Mouse (Mus musculus) heart, embryonic 15.5 days (tissue): ENCODE measurements around the gene Sfn. TPM values are rescaled to one million over a fixed set of nuclear protein-coding genes. Genes with fewer than 3 reads are reported as not detected.

ENCODE experiments used
- ATAC-seq: fragments of 200-750 bp; cut with Nextera tagmentation; replicated peaks from 2 replicates; pipeline ENCODE4 v1.8.0; 2017; ENCODE audit warnings: low read depth, moderate TSS enrichment; ENCODE audit not compliant: insufficient number of reproducible peaks, insufficient read depth, low FRiP score
- H3K27ac ChIP-seq: fragments of 300-500 bp; sonication (generic); 2 replicates; pipeline ENCODE4 v1.5.1; 2015; ENCODE audit warnings: mild to moderate bottlenecking, inconsistent platforms
- H3K27me3 ChIP-seq: fragments of 300-500 bp; sonication (generic); 2 replicates; pipeline ENCODE4 v1.6.1; 2015; ENCODE audit warnings: inconsistent platforms
- H3K36me3 ChIP-seq: fragments of 300-500 bp; sonication (generic); 2 replicates; pipeline ENCODE4 v1.6.1; 2015; ENCODE audit warnings: mild to moderate bottlenecking, inconsistent platforms
- H3K4me1 ChIP-seq: fragments of 300-500 bp; sonication (generic); replicated peaks from 2 replicates; pipeline ENCODE4 v1.6.1; 2015; ENCODE audit warnings: inconsistent platforms
- H3K4me2 ChIP-seq: fragments of 300-500 bp; sonication (generic); 2 replicates; pipeline ENCODE4 v1.6.1; 2015; ENCODE audit warnings: inconsistent platforms, mild to moderate bottlenecking, moderate library complexity
- H3K4me3 ChIP-seq: fragments of 300-500 bp; sonication (generic); 2 replicates; pipeline ENCODE4 v1.5.1; 2015; ENCODE audit warnings: mild to moderate bottlenecking, inconsistent platforms
- H3K9ac ChIP-seq: fragments of 300-500 bp; sonication (generic); 2 replicates; pipeline ENCODE4 v1.6.1; 2015; ENCODE audit warnings: mild to moderate bottlenecking, inconsistent platforms
- H3K9me3 ChIP-seq: fragments of 300-500 bp; sonication (generic); replicated peaks from 2 replicates; pipeline ENCODE4 v1.6.1; 2016; ENCODE audit warnings: inconsistent platforms
- WGBS: fragments of 180-500 bp; shearing (Covaris S2); methylation state at CpG from one replicate; pipeline ENCODE4 v1.1.7; 2015; ENCODE audit warnings: mixed read lengths; 5-methylcytosine and 5-hydroxymethylcytosine counted together
- polyA plus RNA-seq: library from polyadenylated mRNA; unstranded; fragments of >200 nt; fragmentation: Nextera tagmentation; extraction: Ambion mirVana; gene quantifications from 2 replicates; pipeline ENCODE4 v1.2.1, GENCODE M21; 2015

The Sfn gene
- polyA plus RNA-seq, 1 experiment from 2014 or later = 3.0 TPM

DNA sequence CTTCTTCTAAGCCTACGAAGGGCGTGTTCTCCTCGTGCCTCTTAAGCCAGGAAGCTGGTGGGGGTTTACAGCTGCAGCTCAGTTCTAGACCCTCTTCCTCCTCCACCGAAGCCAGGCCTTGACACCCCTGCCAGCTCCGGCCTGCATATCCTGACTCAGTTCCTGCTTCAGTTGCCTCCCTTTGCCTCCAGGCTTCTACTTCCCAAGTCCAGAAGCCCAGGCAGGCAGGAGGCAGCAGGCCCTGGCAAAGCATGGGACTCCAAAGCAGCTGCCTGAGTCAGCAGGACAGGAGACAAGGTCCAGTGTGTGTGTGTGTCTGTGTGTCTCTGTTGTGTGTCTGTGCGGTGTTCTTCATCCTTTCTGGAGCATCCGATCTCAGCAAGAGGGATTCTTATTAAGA lies 2.2 kb upstream of the Sfn start:
- H3K4me3 ChIP-seq = no peak overlapping the region
- ATAC-seq = no peak
- peaks cover 24% of the 10 kb centered on the region; the same call in 1 of the 2 replicates for H3K36me3 ChIP-seq
- no peak overlapping the region for H3K9ac ChIP-seq
- no peak overlapping the region for H3K27ac ChIP-seq
- no peaks in the 10 kb centered on the region for H3K9me3 ChIP-seq
- peaks cover 33% of the 10 kb centered on the region for H3K27me3 ChIP-seq
- 78% methylated on average over 7 of the region's 7 CpGs for WGBS
- H3K4me2 ChIP-seq = no peak overlapping the region
- peaks cover 17% of the 10 kb centered on the region for H3K4me1 ChIP-seq

DNA sequence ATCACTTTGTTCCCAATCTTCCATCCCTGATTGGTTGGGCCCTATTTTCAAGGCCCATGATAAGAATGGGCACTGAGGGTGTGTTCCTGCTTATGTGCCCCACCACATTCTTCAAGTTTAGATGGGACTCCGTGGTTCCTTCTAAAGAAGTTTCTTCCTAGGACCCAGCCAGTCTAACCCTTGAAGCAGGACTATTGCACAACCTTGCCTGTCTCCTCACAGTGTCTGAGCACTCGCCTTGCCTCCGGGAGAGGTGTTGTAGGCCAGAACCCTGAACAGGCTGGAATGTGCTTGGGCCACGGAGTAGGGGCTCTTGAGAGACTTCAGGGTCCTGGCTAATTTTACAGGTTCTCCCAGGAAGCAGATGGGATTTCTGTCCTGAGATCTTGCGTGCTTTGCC lies 1.1 kb upstream of the Sfn start:
- no peak overlapping the region for H3K4me2 ChIP-seq
- peaks cover 39% of the 10 kb centered on the region for H3K27me3 ChIP-seq
- H3K27ac ChIP-seq = no peak overlapping the region
- 83% methylated on average over 5 of the region's 5 CpGs for WGBS
- H3K36me3 ChIP-seq = peaks cover 17% of the 10 kb centered on the region; the same call in 1 of the 2 replicates
- H3K4me1 ChIP-seq = peaks cover 19% of the 10 kb centered on the region
- H3K9ac ChIP-seq = no peak overlapping the region
- H3K4me3 ChIP-seq = no peak overlapping the region
- ATAC-seq = no peak
- no peaks in the 10 kb centered on the region for H3K9me3 ChIP-seq

DNA sequence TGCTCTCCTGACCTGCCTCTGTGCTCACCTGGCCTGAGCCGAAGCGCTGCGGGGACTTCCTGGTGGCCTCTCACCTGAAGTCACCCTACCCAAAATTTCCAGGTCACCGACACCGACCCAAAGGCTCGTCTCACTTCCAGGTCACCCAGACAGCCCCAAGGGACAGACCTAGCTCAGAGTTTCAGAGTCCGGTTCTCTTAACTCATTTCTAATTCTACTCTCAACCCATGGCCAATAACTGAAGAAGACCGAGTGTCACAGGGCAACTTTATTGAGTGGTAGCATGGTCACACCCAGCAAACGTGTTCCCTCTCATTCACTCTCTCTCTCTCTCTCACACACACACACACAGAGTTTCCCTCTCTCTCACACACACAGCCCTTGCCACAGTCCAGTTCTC lies 1.7 kb downstream of the Sfn start:
- H3K27ac ChIP-seq = no peak overlapping the region
- H3K4me2 ChIP-seq = peak overlapping the region; percentile 91
- peaks cover 19% of the 10 kb centered on the region for H3K4me1 ChIP-seq
- peak overlapping the region; percentile 68 for H3K9ac ChIP-seq
- H3K9me3 ChIP-seq = no peaks in the 10 kb centered on the region
- H3K36me3 ChIP-seq = peaks cover 4% of the 10 kb centered on the region; the same call in 1 of the 2 replicates
- peaks cover 39% of the 10 kb centered on the region for H3K27me3 ChIP-seq
- no peak for ATAC-seq
- 13% methylated on average over 9 of the region's 9 CpGs for WGBS
- peak overlapping the region; percentile 69 for H3K4me3 ChIP-seq

- Histone ChIP-seq H3K9ac (peak overlapping the region; percentile 68), H3K4me2 (peak overlapping the region; percentile 91), H3K27me3 (peaks cover 39% of the 10 kb centered on the region), H3K4me3 (peak overlapping the region; percentile 69), H3K36me3 (peaks cover 4% of the 10 kb centered on the region; the same call in 1 of the 2 replicates), H3K9me3 (no peaks in the 10 kb centered on the region), H3K4me1 (peaks cover 19% of the 10 kb centered on the region), H3K27ac (no peak overlapping the region)
- peak; percentile 95 for ATAC-seq
- under 1% methylated on average over 50 of the region's 50 CpGs for WGBS
Measured at GRCm38 (mm10) chr4:133599571-133600073, 2.3 kb downstream of the Sfn start.

DNA sequence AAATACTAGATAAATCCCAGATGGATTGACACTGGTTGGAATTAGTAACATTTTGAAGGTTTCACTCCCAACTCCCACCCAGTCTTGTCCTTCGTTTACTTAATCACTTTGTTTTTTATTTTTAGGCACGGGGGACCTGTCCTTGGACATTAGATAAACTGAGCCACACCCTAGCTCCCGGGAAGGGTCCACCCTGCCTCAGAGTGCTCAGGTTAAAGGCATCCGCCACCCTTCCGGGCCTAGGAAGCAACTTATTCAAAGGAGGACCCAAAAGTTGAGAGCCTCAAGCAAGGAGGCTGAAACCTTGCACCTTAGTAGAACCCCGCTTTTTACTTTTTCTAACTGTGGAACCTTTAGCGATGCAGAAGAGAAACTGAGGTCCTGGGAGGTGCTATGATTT lies 2.9 kb downstream of the Sfn start:
- H3K4me3 ChIP-seq = peak overlapping the region; percentile 69
- peak overlapping the region; percentile 68 for H3K9ac ChIP-seq
- no peaks in the 10 kb centered on the region for H3K9me3 ChIP-seq
- peak overlapping the region; percentile 91 for H3K4me2 ChIP-seq
- H3K27ac ChIP-seq = peak overlapping the region; percentile 57; the same call in 1 of the 2 replicates
- H3K27me3 ChIP-seq = peaks cover 39% of the 10 kb centered on the region
- peaks cover 2% of the 10 kb centered on the region; the same call in 1 of the 2 replicates for H3K36me3 ChIP-seq
- ATAC-seq = no peak
- WGBS = 17% methylated on average over 7 of the region's 7 CpGs
- peaks cover 19% of the 10 kb centered on the region for H3K4me1 ChIP-seq

GRCm38 (mm10) chr4:133598616-133599015 lies 3.4 kb downstream of the Sfn start:
- WGBS = 50% methylated on average over 4 of the region's 4 CpGs
- peak overlapping the region; percentile 91 for H3K4me2 ChIP-seq
- peaks cover 19% of the 10 kb centered on the region for H3K4me1 ChIP-seq
- no peak overlapping the region; the same call in 1 of the 2 replicates for H3K4me3 ChIP-seq
- H3K27ac ChIP-seq = no peak overlapping the region; the same call in 1 of the 2 replicates
- no peaks in the 10 kb centered on the region for H3K36me3 ChIP-seq
- no peak for ATAC-seq
- no peak overlapping the region for H3K9ac ChIP-seq
- no peaks in the 10 kb centered on the region for H3K9me3 ChIP-seq
- H3K27me3 ChIP-seq = peaks cover 39% of the 10 kb centered on the region

DNA sequence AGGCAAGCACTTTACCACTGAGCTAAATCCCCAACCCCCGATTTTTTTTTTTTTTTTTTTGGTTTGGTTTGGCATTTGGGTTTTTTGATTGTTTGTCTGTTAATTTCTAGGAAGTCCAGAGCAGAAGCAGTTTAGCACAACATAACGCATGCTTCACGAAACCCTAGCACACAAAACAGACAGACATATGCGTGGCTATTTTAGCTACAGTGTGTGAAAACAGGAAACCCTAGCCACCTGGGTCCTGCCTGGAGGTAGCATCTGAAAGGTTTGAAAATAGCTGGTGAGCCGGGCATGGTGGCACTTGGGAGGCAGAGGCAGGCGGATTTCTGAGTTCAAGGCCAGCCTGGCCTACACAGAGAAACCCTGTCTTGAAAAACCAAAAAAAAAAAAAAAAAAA lies 5.9 kb downstream of the Sfn start:
- no peak overlapping the region for H3K4me2 ChIP-seq
- H3K27ac ChIP-seq = no peak overlapping the region
- no peaks in the 10 kb centered on the region for H3K9me3 ChIP-seq
- ATAC-seq = no peak
- peaks cover 18% of the 10 kb centered on the region for H3K27me3 ChIP-seq
- no peak overlapping the region for H3K4me3 ChIP-seq
- peaks cover 14% of the 10 kb centered on the region for H3K4me1 ChIP-seq
- WGBS = 74% methylated on average over 6 of the region's 6 CpGs
- no peak overlapping the region for H3K9ac ChIP-seq
- peaks cover 8% of the 10 kb centered on the region for H3K36me3 ChIP-seq

- Histone ChIP-seq H3K27ac (no peak overlapping the region), H3K36me3 (peaks cover 13% of the 10 kb centered on the region)
Measured at GRCm38 (mm10) chr4:133595538-133595937, 6.4 kb downstream of the Sfn start.

GRCm38 (mm10) chr4:133592570-133592969 lies 9.4 kb downstream of the Sfn start:
- ATAC-seq = no peak
- H3K9ac ChIP-seq = no peak overlapping the region
- no peak overlapping the region for H3K4me2 ChIP-seq

More at GRCm38 (mm10) chr4:133595538-133595937, 6.4 kb downstream of the Sfn start:
- 49% methylated on average over 7 of the region's 7 CpGs for WGBS
- no peaks in the 10 kb centered on the region for H3K9me3 ChIP-seq
- H3K4me3 ChIP-seq = no peak overlapping the region
- H3K4me2 ChIP-seq = no peak overlapping the region
- peaks cover 14% of the 10 kb centered on the region for H3K4me1 ChIP-seq
- peaks cover 16% of the 10 kb centered on the region for H3K27me3 ChIP-seq
- H3K9ac ChIP-seq = no peak overlapping the region
- no peak for ATAC-seq

GRCm38 (mm10) chr4:133584059-133584951 lies 17.7 kb downstream of the Sfn start, which contains the start of gene Gpn2:
Gene Gpn2 (plus strand): TSS chr4:133584362.
- Histone ChIP-seq H3K36me3 (peaks cover 40% of the 10 kb centered on the region), H3K9ac (peak within 1 kb of the TSS; percentile 88), H3K4me2 (peak within 1 kb of the TSS; percentile 100), H3K4me1 (peaks cover 13% of the 10 kb centered on the region), H3K4me3 (peak within 1 kb of the TSS; percentile 82), H3K9me3 (no peaks in the 10 kb centered on the region), H3K27ac (peak within 1 kb of the TSS; percentile 83), H3K27me3 (no peaks in the 10 kb centered on the region)
- WGBS = 2% methylated on average over 65 of the region's 65 CpGs
- peak; percentile 82 for ATAC-seq

More at GRCm38 (mm10) chr4:133592570-133592969, 9.4 kb downstream of the Sfn start:
- Histone ChIP-seq H3K9me3 (no peaks in the 10 kb centered on the region), H3K4me3 (no peak overlapping the region), H3K27ac (no peak overlapping the region), H3K27me3 (no peaks in the 10 kb centered on the region), H3K4me1 (peaks cover 2% of the 10 kb centered on the region), H3K36me3 (peaks cover 40% of the 10 kb centered on the region)
- WGBS = 25% methylated on average over 7 of the region's 7 CpGs

- ATAC-seq = no peak
- 55% methylated on average over 6 of the region's 6 CpGs for WGBS
Measured at GRCm38 (mm10) chr4:133583690-133584058, 18.3 kb downstream of the Sfn start.

More at GRCm38 (mm10) chr4:133583690-133584058, 18.3 kb downstream of the Sfn start:
- H3K4me3 ChIP-seq = peak overlapping the region; percentile 82
- H3K4me2 ChIP-seq = peak overlapping the region; percentile 100
- H3K9me3 ChIP-seq = no peaks in the 10 kb centered on the region
- peak overlapping the region; percentile 88 for H3K9ac ChIP-seq
- H3K27me3 ChIP-seq = no peaks in the 10 kb centered on the region
- peaks cover 38% of the 10 kb centered on the region for H3K36me3 ChIP-seq
- peaks cover 13% of the 10 kb centered on the region for H3K4me1 ChIP-seq
- H3K27ac ChIP-seq = peak overlapping the region; percentile 83
